Mouse (Mus musculus) liver, adult (tissue): ENCODE data around the gene Cpt2.

Source experiments
- GATA4 ChIP-seq: IDR thresholded peaks from 2 replicates; pipeline ENCODE4 v1.6.1; 2014; ENCODE audit warnings: mild to moderate bottlenecking, low read length; ENCODE audit not compliant: insufficient replicate concordance

Gene Cpt2

GRCm38 (mm10) chr4:107889385-107889730 is 34.1 kb downstream of the Cpt2 start:
- TF ChIP-seq GATA4: no peak

- TF ChIP-seq GATA4: no peak
Measured at GRCm38 (mm10) chr4:107886371-107886770, 37.0 kb downstream of the Cpt2 start.

- TF ChIP-seq GATA4: no peak
Measured at GRCm38 (mm10) chr4:107881631-107882030, 41.8 kb downstream of the Cpt2 start.

GRCm38 (mm10) chr4:107879254-107880050 is 44.0 kb downstream of the Cpt2 start, which contains the start of gene Magoh:
Gene Magoh (plus strand): TSS chr4:107879755.
- TF ChIP-seq GATA4: no peak; the same call in 1 of the 2 replicates

- no peak for TF ChIP-seq GATA4
Measured at GRCm38 (mm10) chr4:107864866-107865265, 58.5 kb downstream of the Cpt2 start.

DNA sequence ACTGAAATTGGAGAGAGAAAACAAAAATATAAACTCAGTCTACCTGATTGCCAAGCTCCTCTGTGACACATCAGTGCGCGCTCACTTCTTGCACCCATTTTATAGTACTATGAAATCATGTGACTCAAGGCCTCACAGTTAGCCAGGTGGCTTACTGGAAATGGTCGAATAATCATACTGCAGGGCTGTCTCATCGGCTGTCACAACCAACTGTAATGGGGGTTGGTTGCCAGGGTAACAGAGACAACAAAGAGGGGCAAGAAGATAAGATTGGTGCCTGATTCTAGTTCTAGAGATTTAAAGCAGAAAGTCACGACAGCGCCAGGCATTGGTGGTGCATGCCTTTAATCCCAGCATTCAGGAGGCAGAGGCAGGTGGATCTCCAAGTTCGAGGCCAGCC is 64.4 kb downstream of the Cpt2 start:
- no peak for TF ChIP-seq GATA4

GRCm38 (mm10) chr4:107856958-107857686 is 66.3 kb downstream of the Cpt2 start:
- TF ChIP-seq GATA4: no peak
